ENCODE assay signal across 10 mouse cellular contexts in genomic region chr11:100983778-100984131, GRCm38 (mm10). TPM values are rescaled to one million over a fixed set of nuclear protein-coding genes. Genes with fewer than 3 reads are reported as not detected.
DNase-seq lines count a peak whose midpoint lies in the region; ATAC-seq and TF ChIP-seq lines count a peak whose summit lies in the region.
"Had no signal": no experiment of that assay in that cellular context is flagged by ENCODE, and none has a peak within 500 bp of the region (broad histone marks: within the 10 kb centered on the region; RNA-seq: fewer than 3 reads in every experiment).

No protein-coding gene starts in this region.

- H3K27me3 ChIP-seq in heart, embryonic 14.5 days (ENCODE audit: control insufficient read depth, insufficient read depth, low read length): no peaks in the 10 kb centered on the region
- H3K27me3 ChIP-seq in kidney, embryonic 15.5 days: peaks cover 18% of the 10 kb centered on the region
- no peaks in the 10 kb centered on the region for H3K27me3 ChIP-seq in kidney, adult 2 months (replicated peaks; ENCODE audit: control insufficient read depth, insufficient read depth, low read length)
- H3K27me3 ChIP-seq in midbrain, embryonic 14.5 days (ENCODE audit: control insufficient read depth, insufficient read depth, low read length): peaks cover 3% of the 10 kb centered on the region; the same call in 1 of the 2 replicates
- H3K27me3 ChIP-seq in midbrain, embryonic 15.5 days (replicated peaks): peaks cover 3% of the 10 kb centered on the region; the same call in 1 of the 2 replicates

- H3K36me3 ChIP-seq in heart, embryonic 14.5 days (ENCODE audit: control insufficient read depth, insufficient read depth, low read length): no peaks in the 10 kb centered on the region
- no peaks in the 10 kb centered on the region for H3K36me3 ChIP-seq in kidney, embryonic 15.5 days
- H3K36me3 ChIP-seq in kidney, adult 2 months (ENCODE audit: control insufficient read depth, insufficient read depth, low read length): no peaks in the 10 kb centered on the region
- no peaks in the 10 kb centered on the region for H3K36me3 ChIP-seq in midbrain, embryonic 14.5 days (ENCODE audit: control insufficient read depth, insufficient read depth, low read length)
- H3K36me3 ChIP-seq in midbrain, embryonic 15.5 days (replicated peaks): no peaks in the 10 kb centered on the region
- H3K36me3 ChIP-seq: embryonic facial prominence, embryonic 12.5 days; limb, embryonic 12.5 days had no signal

- no peak for ATAC-seq in heart, embryonic 14.5 days (ENCODE audit: insufficient number of reproducible peaks, insufficient read depth, low FRiP score, low read depth)
- no peak for ATAC-seq in kidney, embryonic 15.5 days (replicated peaks; ENCODE audit: low FRiP score)
- no peak for ATAC-seq in midbrain, embryonic 14.5 days (ENCODE audit: low FRiP score, low TSS enrichment)
- no peak for ATAC-seq in midbrain, embryonic 15.5 days (replicated peaks)
- ATAC-seq in inflammation-experienced regulatory T-cells, adult 6 months: no peak

- WGBS in heart, embryonic 14.5 days: 62% methylated on average over 7 of the region's 7 CpGs
- WGBS in kidney, embryonic 15.5 days: 75% methylated on average over 7 of the region's 7 CpGs
- WGBS in kidney, adult 2 months: 71% methylated on average over 7 of the region's 7 CpGs
- WGBS in midbrain, embryonic 14.5 days: 82% methylated on average over 7 of the region's 7 CpGs
- WGBS in midbrain, embryonic 15.5 days: 80% methylated on average over 7 of the region's 7 CpGs

- no peak overlapping the region for H3K4me3 ChIP-seq in heart, embryonic 14.5 days (ENCODE audit: control insufficient read depth in 1 of 2, insufficient read depth in 1 of 2, low read depth in 1 of 2, low read length in 2 of 2)
- peak overlapping the region; percentile 43; the same call in 1 of the 2 replicates for H3K4me3 ChIP-seq in kidney, embryonic 15.5 days (replicated peaks)
- H3K4me3 ChIP-seq in kidney, adult 2 months (ENCODE audit: insufficient read depth, low read depth, low read length): no peak overlapping the region
- H3K4me3 ChIP-seq in midbrain, embryonic 14.5 days (replicated peaks; ENCODE audit: low read depth, low read length): no peak overlapping the region
- H3K4me3 ChIP-seq in midbrain, embryonic 15.5 days: no peak overlapping the region

- no peak overlapping the region; the same call in 1 of the 2 replicates for H3K9ac ChIP-seq in heart, embryonic 14.5 days (ENCODE audit: low read length)
- no peak overlapping the region; the same call in 1 of the 2 replicates for H3K9ac ChIP-seq in kidney, embryonic 15.5 days
- no peak overlapping the region for H3K9ac ChIP-seq in midbrain, embryonic 14.5 days (replicated peaks; ENCODE audit: low read length)
- no peak overlapping the region for H3K9ac ChIP-seq in midbrain, embryonic 15.5 days
- H3K9ac ChIP-seq: limb, embryonic 12.5 days; liver, embryonic 14.5 days had no signal

- H3K27ac ChIP-seq in heart, embryonic 14.5 days (replicated peaks in 1 of 2; ENCODE audit: control insufficient read depth in 1 of 2, insufficient read depth in 1 of 2, low read depth in 2 of 2, low read length in 2 of 2): no peak overlapping the region
- H3K27ac ChIP-seq in kidney, embryonic 15.5 days: no peak overlapping the region
- H3K27ac ChIP-seq in kidney, adult 2 months (ENCODE audit: insufficient read depth, low read depth, low read length): no peak overlapping the region
- no peak overlapping the region for H3K27ac ChIP-seq in midbrain, embryonic 14.5 days (replicated peaks; ENCODE audit: low read depth, low read length)
- H3K27ac ChIP-seq in midbrain, embryonic 15.5 days: no peak overlapping the region
- H3K27ac ChIP-seq: embryonic facial prominence, embryonic 12.5 days; limb, embryonic 12.5 days; liver, embryonic 14.5 days had no signal

- TF ChIP-seq POLR2A in kidney, adult 2 months (IDR thresholded peaks at IDR 0.05; ENCODE audit: low read depth, low read length): no peak

- peak overlapping the region; percentile 61; the same call in 1 of the 2 replicates for H3K4me2 ChIP-seq in heart, embryonic 14.5 days (ENCODE audit: low read length)
- H3K4me2 ChIP-seq in kidney, embryonic 15.5 days: no peak overlapping the region
- peak overlapping the region; percentile 59; the same call in 1 of the 2 replicates for H3K4me2 ChIP-seq in midbrain, embryonic 14.5 days (ENCODE audit: low read length)
- H3K4me2 ChIP-seq in midbrain, embryonic 15.5 days: no peak overlapping the region

- DNase-seq in heart, adult 11 months: no peak
- DNase-seq in kidney, adult 2 months: no peak
- DNase-seq in midbrain, embryonic 14.5 days: no peak

- no peaks in the 10 kb centered on the region for H3K9me3 ChIP-seq in heart, embryonic 14.5 days (ENCODE audit: control insufficient read depth, low read length)
- H3K9me3 ChIP-seq in kidney, embryonic 15.5 days (replicated peaks): no peaks in the 10 kb centered on the region
- H3K9me3 ChIP-seq in midbrain, embryonic 14.5 days (ENCODE audit: control insufficient read depth, low read length): no peaks in the 10 kb centered on the region
- H3K9me3 ChIP-seq in midbrain, embryonic 15.5 days: no peaks in the 10 kb centered on the region
- H3K9me3 ChIP-seq: embryonic facial prominence, embryonic 12.5 days; limb, embryonic 12.5 days had no signal

- peaks cover 13 to 22% of the 10 kb centered on the region in 2 experiments for H3K4me1 ChIP-seq in heart, embryonic 14.5 days (ENCODE audit: control insufficient read depth in 2 of 2, insufficient read depth in 2 of 2, low read length in 2 of 2)
- peaks cover 20% of the 10 kb centered on the region for H3K4me1 ChIP-seq in kidney, embryonic 15.5 days
- peaks cover 5% of the 10 kb centered on the region for H3K4me1 ChIP-seq in kidney, adult 2 months (ENCODE audit: control insufficient read depth, insufficient read depth, low read length)
- no peaks in the 10 kb centered on the region for H3K4me1 ChIP-seq in midbrain, embryonic 14.5 days (ENCODE audit: control insufficient read depth, insufficient read depth, low read length)
- peaks cover 5% of the 10 kb centered on the region; the same call in 1 of the 2 replicates for H3K4me1 ChIP-seq in midbrain, embryonic 15.5 days
- H3K4me1 ChIP-seq: embryonic facial prominence, embryonic 12.5 days; limb, embryonic 12.5 days had no signal

- no peak for TF ChIP-seq CTCF in kidney, adult 2 months (conservative IDR thresholded peaks at IDR 0.05; ENCODE audit: insufficient read depth, insufficient read length, low read depth, low read length)

RNA-seq across cellular contexts. Expression of gene Cavin1, which starts 13.1 kb away (rescaled TPM):
- polyA plus RNA-seq in heart, embryonic 14.5 days (2014; fragmentation: Nextera tagmentation; extraction: Ambion mirVana): 200 and 204 TPM in 2 replicates
- polyA plus RNA-seq in kidney, embryonic 15.5 days (2015; fragmentation: Nextera tagmentation; extraction: Ambion mirVana): 131 and 150 TPM in 2 replicates
- 32.1 and 35.0 TPM in 2 replicates for polyA plus RNA-seq in kidney, adult 2 months (2012; rRNA removed)
- polyA plus RNA-seq in midbrain, embryonic 14.5 days (2014; fragmentation: Nextera tagmentation; extraction: Ambion mirVana): 8.0 and 16.3 TPM in 2 replicates
- polyA plus RNA-seq in midbrain, embryonic 15.5 days (2015; fragmentation: Nextera tagmentation; extraction: Ambion mirVana): 47.9 and 50.8 TPM in 2 replicates
- polyA plus RNA-seq in inflammation-experienced regulatory T-cells, adult 6 months (2017; shearing (Covaris generic)): under 1 TPM in 2 of 3 experiments, not detected in 1; 0.09 to 0.26 TPM

RNA-seq across cellular contexts. Expression of gene Atp6v0a1, which starts 25.5 kb away (rescaled TPM):
- polyA plus RNA-seq in heart, embryonic 14.5 days (2014; fragmentation: Nextera tagmentation; extraction: Ambion mirVana): 54.8 and 57.2 TPM in 2 replicates
- 36.1 and 46.0 TPM in 2 replicates for polyA plus RNA-seq in kidney, embryonic 15.5 days (2015; fragmentation: Nextera tagmentation; extraction: Ambion mirVana)
- 48.4 and 54.0 TPM in 2 replicates for polyA plus RNA-seq in kidney, adult 2 months (2012; rRNA removed)
- polyA plus RNA-seq in midbrain, embryonic 14.5 days (2014; fragmentation: Nextera tagmentation; extraction: Ambion mirVana): 115 and 119 TPM in 2 replicates
- polyA plus RNA-seq in midbrain, embryonic 15.5 days (2015; fragmentation: Nextera tagmentation; extraction: Ambion mirVana): 136 and 148 TPM in 2 replicates
- polyA plus RNA-seq in inflammation-experienced regulatory T-cells, adult 6 months (2017; shearing (Covaris generic)): 1 to 10 TPM; 1.3 to 7.7 (median 6.8) TPM

RNA-seq across cellular contexts. Expression of gene Stat3, which starts 44.4 kb away (rescaled TPM):
- 51.8 and 53.3 TPM in 2 replicates for polyA plus RNA-seq in heart, embryonic 14.5 days (2014; fragmentation: Nextera tagmentation; extraction: Ambion mirVana)
- polyA plus RNA-seq in kidney, embryonic 15.5 days (2015; fragmentation: Nextera tagmentation; extraction: Ambion mirVana): 44.8 and 45.1 TPM in 2 replicates
- polyA plus RNA-seq in kidney, adult 2 months (2012; rRNA removed): 55.5 and 57.2 TPM in 2 replicates
- polyA plus RNA-seq in midbrain, embryonic 14.5 days (2014; fragmentation: Nextera tagmentation; extraction: Ambion mirVana): 29.6 and 30.6 TPM in 2 replicates
- 35.8 and 37.9 TPM in 2 replicates for polyA plus RNA-seq in midbrain, embryonic 15.5 days (2015; fragmentation: Nextera tagmentation; extraction: Ambion mirVana)
- 100 to 1,000 TPM in 1 of 3 experiments, 10 to 100 TPM in 2; 79.3 to 111 (median 99.2) TPM for polyA plus RNA-seq in inflammation-experienced regulatory T-cells, adult 6 months (2017; shearing (Covaris generic))

Comparison
In these comparisons a context has a peak if more than half of its experiments do, and no peak if none do; other contexts are left out.
1. H3K4me2 ChIP-seq: peak in heart, embryonic 14.5 days (single experiment) and midbrain, embryonic 14.5 days (single experiment); none in kidney, embryonic 15.5 days (single experiment) and midbrain, embryonic 15.5 days (single experiment).